Mouse (Mus musculus) MEL (cell line): Measurements from ENCODE around the gene Snca. TPM values are rescaled to one million over a fixed set of nuclear protein-coding genes. Genes with fewer than 3 reads are reported as not detected.

ENCODE experiments used
- DNase-seq: peaks from one replicate; pipeline ENCODE4 v3.0.0; 2011; ENCODE audit warnings: low read depth, low spot score
- H3K27ac ChIP-seq: 2 replicates; pipeline ENCODE4 v1.5.1; 2012; ENCODE audit warnings: low read depth, mild to moderate bottlenecking, control low read depth, low read length, moderate library complexity; ENCODE audit not compliant: control insufficient read depth
- H3K27me3 ChIP-seq, 2 experiments: fragments of 150-350 bp in 1 of 2; sonication (generic) in 1 of 2; 2 replicates each; pipeline ENCODE4 v1.6.1; 2012; ENCODE audit warnings: low read length in 2 of 2, mild to moderate bottlenecking in 2 of 2, improper control_type of control experiment in 1 of 2, moderate library complexity in 1 of 2; ENCODE audit not compliant: insufficient read depth in 2 of 2, control insufficient read depth in 1 of 2
- H3K36me3 ChIP-seq, 2 experiments: 2 replicates each; pipeline ENCODE4 v1.6.1; 2012 to 2014; ENCODE audit warnings: low read length in 2 of 2, improper control_type of control experiment in 1 of 2, inconsistent platforms in 1 of 2, mild to moderate bottlenecking in 1 of 2; ENCODE audit not compliant: insufficient read depth in 2 of 2, control insufficient read depth in 1 of 2
- H3K4me1 ChIP-seq, 2 experiments: fragments of 150-350 bp in 1 of 2; sonication (generic) in 1 of 2; 2 replicates each; pipeline ENCODE4 v1.6.1; 2012; ENCODE audit warnings: low read length in 2 of 2, improper control_type of control experiment in 1 of 2, mild to moderate bottlenecking in 1 of 2; ENCODE audit not compliant: insufficient read depth in 2 of 2, control insufficient read depth in 1 of 2
- H3K4me3 ChIP-seq, 2 experiments: fragments of 150-350 bp in 1 of 2; sonication (generic) in 1 of 2; 2 replicates each; pipeline ENCODE4 v1.5.1; 2012; ENCODE audit warnings: low read depth in 2 of 2, low read length in 2 of 2, mild to moderate bottlenecking in 2 of 2, moderate library complexity in 2 of 2, control low read depth in 1 of 2, improper control_type of control experiment in 1 of 2; ENCODE audit not compliant: control insufficient read depth in 1 of 2, insufficient read depth in 1 of 2
- H3K79me2 ChIP-seq: 2 replicates; pipeline ENCODE4 v1.6.1; 2012; ENCODE audit warnings: mild to moderate bottlenecking, low read length, moderate library complexity; ENCODE audit not compliant: control insufficient read depth, poor library complexity, insufficient read depth
- H3K9ac ChIP-seq: 2 replicates; pipeline ENCODE4 v1.6.1; 2012; ENCODE audit warnings: low read depth, mild to moderate bottlenecking, control low read depth, low read length, moderate library complexity; ENCODE audit not compliant: control insufficient read depth, poor library complexity, severe bottlenecking
- H3K9me3 ChIP-seq: fragments of 150-350 bp; sonication (generic); replicated peaks from 2 replicates; pipeline ENCODE4 v1.6.1; 2012; ENCODE audit warnings: mild to moderate bottlenecking, low read length, improper control_type of control experiment, moderate library complexity; ENCODE audit not compliant: insufficient read depth
- BHLHE40 ChIP-seq: IDR thresholded peaks from 2 replicates; pipeline ENCODE4 v1.6.1; 2012; ENCODE audit warnings: low read depth, mild to moderate bottlenecking, inconsistent platforms, low read length, improper control_type of control experiment, borderline replicate concordance
- CHD1 ChIP-seq: IDR thresholded peaks from 2 replicates; pipeline ENCODE4 v1.6.1; 2012; ENCODE audit warnings: low read depth, mild to moderate bottlenecking, inconsistent platforms, low read length, improper control_type of control experiment
- CHD2 ChIP-seq: IDR thresholded peaks from 2 replicates; pipeline ENCODE4 v1.6.1; 2011; ENCODE audit warnings: low read length, improper control_type of control experiment
- CTCF ChIP-seq, 3 experiments: IDR thresholded peaks in 2 of 3; conservative IDR thresholded peaks in 1 of 3; 2 replicates each; pipeline ENCODE4 v1.5.1; 2011 to 2012; ENCODE audit warnings: low read length in 3 of 3, low read depth in 2 of 3, mild to moderate bottlenecking in 2 of 3, improper control_type of control experiment in 1 of 3, inconsistent platforms in 1 of 3, mixed read lengths in 1 of 3, moderate library complexity in 1 of 3; ENCODE audit not compliant: control insufficient read depth in 1 of 3, insufficient read depth in 1 of 3, poor library complexity in 1 of 3, severe bottlenecking in 1 of 3
- E2F4 ChIP-seq: IDR thresholded peaks from 2 replicates; pipeline ENCODE4 v1.6.1; 2011; ENCODE audit warnings: low read depth, low read length, improper control_type of control experiment, borderline replicate concordance
- ELF1 ChIP-seq: IDR thresholded peaks from 2 replicates; pipeline ENCODE4 v1.6.1; 2014; ENCODE audit warnings: low read depth, mild to moderate bottlenecking, inconsistent platforms, low read length, improper control_type of control experiment, moderate library complexity
- EP300 ChIP-seq, 2 experiments: IDR thresholded peaks; 2 replicates each; pipeline ENCODE4 v1.6.1; 2011; ENCODE audit warnings: improper control_type of control experiment in 2 of 2, low read length in 2 of 2, low read depth in 1 of 2, mild to moderate bottlenecking in 1 of 2
- ETS1 ChIP-seq: IDR thresholded peaks from 2 replicates; pipeline ENCODE4 v1.6.1; 2012; ENCODE audit warnings: low read depth, mild to moderate bottlenecking, inconsistent platforms, low read length, improper control_type of control experiment, moderate library complexity
- GABPA ChIP-seq: IDR thresholded peaks from 2 replicates; pipeline ENCODE4 v1.6.1; 2012; ENCODE audit warnings: low read depth, mild to moderate bottlenecking, inconsistent platforms, low read length, improper control_type of control experiment, moderate library complexity
- GATA1 ChIP-seq: IDR thresholded peaks from 2 replicates; pipeline ENCODE4 v1.6.1; 2011; ENCODE audit warnings: low read depth, low read length, improper control_type of control experiment
- HCFC1 ChIP-seq: IDR thresholded peaks from 2 replicates; pipeline ENCODE4 v1.6.1; 2012; ENCODE audit warnings: low read depth, mild to moderate bottlenecking, inconsistent platforms, low read length, improper control_type of control experiment, moderate library complexity
- KAT2A ChIP-seq: conservative IDR thresholded peaks from 2 replicates; pipeline ENCODE4 v1.6.1; 2012; ENCODE audit warnings: low read depth, low read length, improper control_type of control experiment, inconsistent platforms
- MAFK ChIP-seq: IDR thresholded peaks from 2 replicates; pipeline ENCODE4 v1.6.1; 2011; ENCODE audit warnings: low read depth, mild to moderate bottlenecking, low read length, improper control_type of control experiment, borderline replicate concordance
- MAX ChIP-seq: IDR thresholded peaks from 2 replicates; pipeline ENCODE4 v1.6.1; 2011; ENCODE audit warnings: low read length, improper control_type of control experiment
- MAZ ChIP-seq: IDR thresholded peaks from 2 replicates; pipeline ENCODE4 v1.6.1; 2012; ENCODE audit warnings: low read depth, mild to moderate bottlenecking, inconsistent platforms, low read length, improper control_type of control experiment
- MEF2A ChIP-seq: IDR thresholded peaks from 2 replicates; pipeline ENCODE4 v1.6.1; 2014; ENCODE audit warnings: low read depth, mild to moderate bottlenecking, inconsistent platforms, low read length, improper control_type of control experiment; ENCODE audit not compliant: poor library complexity, insufficient replicate concordance, severe bottlenecking; ENCODE audit errors: extremely low read depth
- MXI1 ChIP-seq: IDR thresholded peaks from 2 replicates; pipeline ENCODE4 v1.6.1; 2011; ENCODE audit warnings: mild to moderate bottlenecking, low read depth, low read length, improper control_type of control experiment
- MYB ChIP-seq: IDR thresholded peaks from 2 replicates; pipeline ENCODE4 v1.6.1; 2011; ENCODE audit warnings: mild to moderate bottlenecking, low read depth, low read length, improper control_type of control experiment
- MYC ChIP-seq: IDR thresholded peaks from 2 replicates; pipeline ENCODE4 v1.6.1; 2011; ENCODE audit warnings: low read depth, mild to moderate bottlenecking, low read length, improper control_type of control experiment, moderate library complexity
- NELFE ChIP-seq: IDR thresholded peaks from 2 replicates; pipeline ENCODE4 v1.6.1; 2011; ENCODE audit warnings: low read depth, low read length, improper control_type of control experiment
- NRF1 ChIP-seq: IDR thresholded peaks from 2 replicates; pipeline ENCODE4 v1.6.1; 2014; ENCODE audit warnings: low read depth, mild to moderate bottlenecking, inconsistent platforms, low read length, improper control_type of control experiment, moderate library complexity; ENCODE audit not compliant: poor library complexity, insufficient read depth, severe bottlenecking
- POLR2A ChIP-seq, 2 experiments: IDR thresholded peaks; 2 replicates each; pipeline ENCODE4 v1.6.1; 2011 to 2012; ENCODE audit warnings: low read length in 2 of 2, mild to moderate bottlenecking in 2 of 2, control low read depth in 1 of 2, improper control_type of control experiment in 1 of 2, low read depth in 1 of 2, moderate library complexity in 1 of 2; ENCODE audit not compliant: control insufficient read depth in 1 of 2, insufficient read depth in 1 of 2, poor library complexity in 1 of 2
- POLR2AphosphoS5 ChIP-seq: IDR thresholded peaks from 2 replicates; pipeline ENCODE4 v1.6.1; 2012; ENCODE audit warnings: low read depth, borderline replicate concordance, mild to moderate bottlenecking, inconsistent platforms, low read length, moderate library complexity, mixed read lengths
- RAD21 ChIP-seq: IDR thresholded peaks from 2 replicates; pipeline ENCODE4 v1.6.1; 2011; ENCODE audit warnings: mild to moderate bottlenecking, low read depth, low read length, improper control_type of control experiment
- RCOR1 ChIP-seq: IDR thresholded peaks from 2 replicates; pipeline ENCODE4 v1.6.1; 2012; ENCODE audit warnings: low read depth, mild to moderate bottlenecking, inconsistent platforms, low read length, improper control_type of control experiment
- SIN3A ChIP-seq: IDR thresholded peaks from 2 replicates; pipeline ENCODE4 v1.6.1; 2012; ENCODE audit warnings: low read length, improper control_type of control experiment, inconsistent platforms
- SMC3 ChIP-seq: IDR thresholded peaks from 2 replicates; pipeline ENCODE4 v1.6.1; 2011; ENCODE audit warnings: low read depth, low read length, improper control_type of control experiment
- TAL1 ChIP-seq: IDR thresholded peaks from 2 replicates; pipeline ENCODE4 v1.6.1; 2012; ENCODE audit warnings: mild to moderate bottlenecking, inconsistent platforms, low read length, moderate library complexity, mixed read lengths
- TBP ChIP-seq: IDR thresholded peaks from 2 replicates; pipeline ENCODE4 v1.8.0; 2011; ENCODE audit warnings: low read depth, low read length, improper control_type of control experiment
- TCF12 ChIP-seq: IDR thresholded peaks from 2 replicates; pipeline ENCODE4 v1.6.1; 2014; ENCODE audit warnings: low read depth, mild to moderate bottlenecking, inconsistent platforms, low read length, improper control_type of control experiment, moderate library complexity
- UBTF ChIP-seq: IDR thresholded peaks from 2 replicates; pipeline ENCODE4 v1.6.1; 2012; ENCODE audit warnings: low read depth, mild to moderate bottlenecking, inconsistent platforms, low read length, improper control_type of control experiment, moderate library complexity, borderline replicate concordance; ENCODE audit not compliant: insufficient read depth
- USF2 ChIP-seq, 2 experiments: IDR thresholded peaks; 2 replicates each; pipeline ENCODE4 v1.6.1; 2011 to 2012; ENCODE audit warnings: improper control_type of control experiment in 2 of 2, low read length in 2 of 2, borderline replicate concordance in 1 of 2, inconsistent platforms in 1 of 2, low read depth in 1 of 2, mild to moderate bottlenecking in 1 of 2; ENCODE audit not compliant: insufficient read depth in 1 of 2
- ZC3H11A ChIP-seq: IDR thresholded peaks from 2 replicates; pipeline ENCODE4 v1.6.1; 2012; ENCODE audit warnings: low read depth, mild to moderate bottlenecking, inconsistent platforms, low read length, improper control_type of control experiment
- ZKSCAN1 ChIP-seq: IDR thresholded peaks from 2 replicates; pipeline ENCODE4 v1.6.1; 2012; ENCODE audit warnings: low read depth, mild to moderate bottlenecking, inconsistent platforms, low read length, improper control_type of control experiment, moderate library complexity
- ZNF384 ChIP-seq: IDR thresholded peaks from 2 replicates; pipeline ENCODE4 v1.6.1; 2012; ENCODE audit warnings: low read depth, mild to moderate bottlenecking, inconsistent platforms, low read length, improper control_type of control experiment
- polyA plus RNA-seq, 2 experiments: library from polyadenylated mRNA; stranded (reverse) in 1 of 2; unstranded in 1 of 2; fragments of >175 nt in 1 of 2; fragments of >200 nt in 1 of 2; gene quantifications; 2 replicates each; pipeline versions ENCODE4 v1.2.1 to v1.2.4; 2012; ENCODE audit warnings: low replicate concordance in 2 of 2, low read depth in 1 of 2; ENCODE audit not compliant: insufficient read length in 2 of 2, insufficient read depth in 1 of 2, missing spikeins in 1 of 2
- total RNA-seq: library from RNA; depleted of rRNA; stranded (reverse); fragments of 300-350 nt; gene quantifications from 2 replicates; pipeline ENCODE4 v1.2.3, GENCODE M21; 2012

Gene Snca
- total and polyA plus RNA-seq, 3 experiments, result 46.0 to 47.5 TPM; not detected in 1

DNA sequence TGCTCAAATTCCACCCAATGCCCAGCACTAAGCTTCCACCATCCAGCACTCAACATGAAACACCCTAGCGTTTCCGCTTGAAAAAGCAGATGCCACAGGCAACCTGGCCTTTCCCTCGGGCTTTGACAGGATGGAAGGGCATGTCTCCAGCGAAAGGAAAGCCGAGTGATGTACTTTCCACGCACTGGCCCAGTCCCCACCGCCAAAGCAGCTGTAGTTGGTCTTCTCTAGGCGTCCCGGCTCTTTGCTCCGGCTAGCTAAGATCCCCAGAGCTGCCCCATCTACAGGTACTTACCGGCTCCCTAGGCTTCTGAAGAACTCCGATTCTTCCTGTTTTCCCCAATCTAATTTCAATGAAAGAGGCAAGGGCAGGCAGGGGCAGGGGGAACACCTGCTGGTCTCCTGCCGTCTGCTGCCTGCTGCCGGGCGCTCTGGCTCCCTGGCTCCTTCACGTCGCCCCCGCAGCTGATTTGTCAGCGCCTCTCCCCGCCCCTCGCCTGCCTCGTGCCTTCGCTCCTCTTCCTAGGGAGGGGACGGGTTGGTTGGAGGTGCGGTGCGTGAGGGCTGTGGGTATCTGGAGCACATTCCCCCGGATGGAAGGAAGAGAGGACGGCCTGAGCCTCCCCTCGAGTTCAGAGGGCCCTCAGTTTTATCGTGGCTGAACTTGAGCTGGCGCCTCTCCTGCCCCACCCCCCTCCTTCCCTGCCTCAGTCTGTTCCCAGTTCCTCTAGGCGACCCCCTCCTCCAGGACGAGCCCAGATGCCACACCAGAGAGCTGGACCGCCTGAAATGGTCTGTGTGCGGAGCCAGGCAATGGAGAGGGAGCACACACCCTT, 1.0 kb downstream of the Snca start:
- Histone ChIP-seq H3K9me3 (no peaks in the 10 kb centered on the region), H3K79me2 (peaks cover 11% of the 10 kb centered on the region), H3K4me1 (peaks cover 16 to 19% of the 10 kb centered on the region in 2 experiments), H3K36me3 (peaks cover 1 to 23% of the 10 kb centered on the region in 2 experiments; a peak in 3 of 4 replicates), H3K27me3 (no peaks in the 10 kb centered on the region), H3K27ac (peak overlapping the region; percentile 87), H3K4me3 (peak overlapping the region; percentile 82 to 92), H3K9ac (peak overlapping the region; percentile 72)
- peak; percentile 87 for DNase-seq
- no peak for TF ChIP-seq KAT2A
- TF ChIP-seq CTCF (IDR thresholded peaks at IDR 0.05 in 2 of 3, conservative IDR thresholded peaks at IDR 0.05 in 1 of 3; ENCODE audit: control insufficient read depth in 1 of 3, insufficient read depth in 1 of 3, low read depth in 2 of 3, low read length in 3 of 3, poor library complexity in 1 of 3, severe bottlenecking in 1 of 3), result no peak
- TF ChIP-seq RCOR1, result no peak
- TF ChIP-seq NELFE, result peak; percentile 47; the same call in 1 of the 2 replicates
- TF ChIP-seq USF2 (IDR thresholded peaks at IDR 0.05; ENCODE audit: borderline replicate concordance in 1 of 2, insufficient read depth in 1 of 2, low read depth in 1 of 2, low read length in 2 of 2), result no peak
- TF ChIP-seq MEF2A, result no peak
- peak; percentile 57 to 58; a peak in 3 of 4 replicates for TF ChIP-seq POLR2A (IDR thresholded peaks at IDR 0.05; ENCODE audit: control insufficient read depth in 1 of 2, insufficient read depth in 1 of 2, low read depth in 1 of 2, low read length in 2 of 2, poor library complexity in 1 of 2)
- TF ChIP-seq MXI1, result peak; percentile 65
- TF ChIP-seq EP300 (IDR thresholded peaks at IDR 0.05; ENCODE audit: low read depth in 1 of 2, low read length in 2 of 2), result no peak
- TF ChIP-seq MAZ, result peak; percentile 61; the same call in 1 of the 2 replicates
- no peak for TF ChIP-seq BHLHE40
- no peak for TF ChIP-seq SMC3
- no peak for TF ChIP-seq TBP
- 0 out of 2 replicates have a peak, but pooled peaks have one; percentile 26 for TF ChIP-seq ETS1
- no peak for TF ChIP-seq ZC3H11A
- TF ChIP-seq ELF1, result no peak
- TF ChIP-seq MAFK, result no peak
- TF ChIP-seq CHD1, result no peak
- TF ChIP-seq HCFC1, result no peak; the same call in 1 of the 2 replicates
- TF ChIP-seq MYB, result no peak
- TF ChIP-seq E2F4, result no peak
- TF ChIP-seq TCF12, result peak; percentile 54; the same call in 1 of the 2 replicates
- no peak for TF ChIP-seq CHD2
- TF ChIP-seq MAX, result peak; percentile 61; the same call in 1 of the 2 replicates
- TF ChIP-seq NRF1, result no peak
- no peak for TF ChIP-seq MYC
- no peak for TF ChIP-seq ZKSCAN1
- no peak for TF ChIP-seq RAD21
- TF ChIP-seq GATA1, result no peak
- TF ChIP-seq UBTF, result no peak
- no peak for TF ChIP-seq TAL1
- TF ChIP-seq GABPA, result no peak
- peak; percentile 29; the same call in 1 of the 2 replicates for TF ChIP-seq SIN3A
- no peak for TF ChIP-seq ZNF384
- no peak for TF ChIP-seq POLR2AphosphoS5
